Mouse (Mus musculus) hindbrain, embryonic 14.5 days (tissue): ENCODE data around the gene Cdk20. TPM values are rescaled to one million over a fixed set of nuclear protein-coding genes. Genes with fewer than 3 reads are reported as not detected.
"Not testable (repeated sequence)": the region's sequence is repeated elsewhere in the genome, so short reads cannot be mapped to it uniquely, and the experiment has no call there.

ENCODE experiments used
- ATAC-seq: fragments of 200-750 bp; cut with Nextera tagmentation; 2 replicates; pipeline ENCODE4 v1.8.0; 2017; ENCODE audit warnings: moderate number of reproducible peaks, mild to moderate bottlenecking, moderate TSS enrichment, moderate library complexity; ENCODE audit not compliant: low FRiP score
- DNase-seq: peaks from one replicate; pipeline ENCODE4 v3.0.0-alpha.2; 2015; ENCODE audit warnings: low spot score
- H3K27ac ChIP-seq: fragments of 300-500 bp; sonication (generic); 2 replicates; pipeline ENCODE4 v1.5.1; 2014; ENCODE audit warnings: mild to moderate bottlenecking, moderate library complexity
- H3K27me3 ChIP-seq: fragments of 300-500 bp; sonication (generic); 2 replicates; pipeline ENCODE4 v1.6.1; 2014; ENCODE audit warnings: mild to moderate bottlenecking, low read length, mixed read lengths; ENCODE audit not compliant: control insufficient read depth, insufficient read depth
- H3K36me3 ChIP-seq: fragments of 300-500 bp; sonication (generic); replicated peaks from 2 replicates; pipeline ENCODE4 v1.6.1; 2014; ENCODE audit not compliant: control insufficient read depth, insufficient read depth
- H3K4me1 ChIP-seq: fragments of 300-500 bp; sonication (generic); replicated peaks from 2 replicates; pipeline ENCODE4 v1.6.1; 2014; ENCODE audit warnings: antibody characterized with exemption, low read length, mixed read lengths; ENCODE audit not compliant: control insufficient read depth, insufficient read depth
- H3K4me2 ChIP-seq: fragments of 300-500 bp; sonication (generic); replicated peaks from 2 replicates; pipeline ENCODE4 v1.6.1; 2014; ENCODE audit warnings: mild to moderate bottlenecking, moderate library complexity
- H3K4me3 ChIP-seq: fragments of 300-500 bp; sonication (generic); replicated peaks from 2 replicates; pipeline ENCODE4 v1.5.1; 2014; ENCODE audit warnings: mild to moderate bottlenecking, low read length
- H3K9ac ChIP-seq: fragments of 300-500 bp; sonication (generic); 2 replicates; pipeline ENCODE4 v1.6.1; 2014
- H3K9me3 ChIP-seq: fragments of 300-500 bp; sonication (generic); 2 replicates; pipeline ENCODE4 v1.6.1; 2016; ENCODE audit warnings: low read length; ENCODE audit not compliant: control insufficient read depth
- WGBS: fragments of 180-500 bp; shearing (Covaris S2); extraction: QIAGEN DNeasy Blood & Tissue Kit; methylation state at CpG from one replicate; pipeline ENCODE4 v1.1.7; 2014; 5-methylcytosine and 5-hydroxymethylcytosine counted together
- polyA plus RNA-seq: library from polyadenylated mRNA; unstranded; fragments of >200 nt; fragmentation: Nextera tagmentation; extraction: Ambion mirVana; gene quantifications from 2 replicates; pipeline ENCODE4 v1.2.1, GENCODE M21; 2014

The Cdk20 gene
- polyA plus RNA-seq, 1 experiment from 2014 or later, result 22.5 TPM

- H3K27ac ChIP-seq, H3K4me2 ChIP-seq, H3K36me3 ChIP-seq, ATAC-seq, H3K4me1 ChIP-seq, DNase-seq, H3K9me3 ChIP-seq, H3K4me3 ChIP-seq, H3K27me3 ChIP-seq, H3K9ac ChIP-seq: not testable (repeated sequence)
- 93% methylated on average over 19 of the region's 19 CpGs for WGBS
These were observed 25.3 kb downstream of the Cdk20 start for GRCm38 (mm10) chr13:64457225-64457978.

GRCm38 (mm10) chr13:64458181-64458580 is 26.1 kb downstream of the Cdk20 start:
- no peak overlapping the region for H3K4me3 ChIP-seq
- no peak overlapping the region for H3K4me2 ChIP-seq
- H3K27ac ChIP-seq, result no peak overlapping the region
- ATAC-seq (no peak), DNase-seq (no peak)
- H3K36me3 ChIP-seq, result no peaks in the 10 kb centered on the region
- H3K9me3 ChIP-seq, result no peaks in the 10 kb centered on the region
- no peaks in the 10 kb centered on the region for H3K4me1 ChIP-seq
- H3K27me3 ChIP-seq, result no peaks in the 10 kb centered on the region
- H3K9ac ChIP-seq, result no peak overlapping the region
- 87% methylated on average over 14 of the region's 14 CpGs for WGBS

DNA sequence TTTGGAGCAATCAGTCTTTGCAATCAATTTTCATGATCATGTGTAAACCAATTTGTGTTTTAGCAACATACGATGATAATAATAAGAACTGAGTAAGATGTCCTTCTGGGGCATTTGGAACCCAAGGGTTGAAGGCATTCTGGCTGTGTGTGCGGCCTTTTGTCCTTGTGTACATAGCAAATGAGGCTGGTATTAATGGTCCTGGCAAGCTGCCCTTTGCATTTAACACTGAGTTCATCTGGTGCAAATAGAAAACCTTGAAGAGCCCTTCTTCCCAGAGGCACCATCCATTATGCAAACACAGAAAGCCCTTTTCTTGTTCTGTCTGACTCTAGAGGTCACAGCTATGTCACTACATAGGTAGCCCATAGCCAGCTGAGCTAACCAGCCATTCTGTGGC is 30.5 kb downstream of the Cdk20 start:
- Histone ChIP-seq H3K9ac (no peak overlapping the region), H3K27me3 (no peaks in the 10 kb centered on the region), H3K27ac (no peak overlapping the region), H3K4me2 (no peak overlapping the region), H3K4me3 (no peak overlapping the region), H3K9me3 (no peaks in the 10 kb centered on the region), H3K4me1 (no peaks in the 10 kb centered on the region), H3K36me3 (no peaks in the 10 kb centered on the region)
- no peak for ATAC-seq
- peak; percentile 29 for DNase-seq
- whole genome bisulfite sequencing, result 68% methylated on average over 2 of the region's 2 CpGs

DNA sequence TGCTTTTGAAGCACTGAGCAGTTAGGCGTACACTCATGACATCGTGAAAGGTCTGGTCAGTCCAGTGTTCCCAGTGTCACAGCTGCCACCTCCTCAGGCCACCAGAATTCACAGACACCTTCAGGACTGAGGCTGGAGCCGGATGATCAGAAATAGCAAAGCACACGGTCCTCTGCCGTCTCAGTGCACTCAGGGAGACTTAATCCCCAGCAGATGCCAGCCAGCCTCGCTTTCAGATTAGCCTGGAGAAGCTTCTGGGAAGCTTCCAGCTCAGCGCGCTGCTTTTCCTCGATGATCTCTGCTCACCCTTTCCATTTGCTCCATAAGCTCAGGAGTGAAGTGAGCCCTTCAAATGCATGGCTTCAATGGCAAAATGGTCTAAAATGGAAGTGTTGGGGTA is 33.1 kb downstream of the Cdk20 start:
- ATAC-seq (no peak), DNase-seq (no peak)
- H3K4me2 ChIP-seq, result no peak overlapping the region
- H3K9ac ChIP-seq, result no peak overlapping the region
- H3K4me1 ChIP-seq, result no peaks in the 10 kb centered on the region
- H3K27me3 ChIP-seq, result no peaks in the 10 kb centered on the region
- no peaks in the 10 kb centered on the region for H3K9me3 ChIP-seq
- no peak overlapping the region for H3K4me3 ChIP-seq
- 82% methylated on average over 9 of the region's 9 CpGs for WGBS
- no peak overlapping the region for H3K27ac ChIP-seq
- H3K36me3 ChIP-seq, result no peaks in the 10 kb centered on the region

- ATAC-seq (no peak), DNase-seq (no peak)
- no peak overlapping the region for H3K27ac ChIP-seq
- no peaks in the 10 kb centered on the region for H3K4me1 ChIP-seq
- 70% methylated on average over 6 of the region's 6 CpGs for WGBS
- H3K27me3 ChIP-seq, result no peaks in the 10 kb centered on the region
- H3K9ac ChIP-seq, result no peak overlapping the region
- no peaks in the 10 kb centered on the region for H3K36me3 ChIP-seq
- no peaks in the 10 kb centered on the region for H3K9me3 ChIP-seq
- no peak overlapping the region for H3K4me3 ChIP-seq
- no peak overlapping the region for H3K4me2 ChIP-seq
These were observed 35.8 kb downstream of the Cdk20 start for GRCm38 (mm10) chr13:64467886-64468285.

- Histone ChIP-seq H3K9ac (no peak overlapping the region), H3K36me3 (no peaks in the 10 kb centered on the region), H3K27me3 (no peaks in the 10 kb centered on the region), H3K4me2 (no peak overlapping the region), H3K9me3 (no peaks in the 10 kb centered on the region), H3K4me1 (no peaks in the 10 kb centered on the region), H3K4me3 (no peak overlapping the region), H3K27ac (no peak overlapping the region)
- no peak for DNase-seq
- 69% methylated on average over 4 of the region's 4 CpGs for WGBS
- ATAC-seq, result peak; percentile 48; the same call in 1 of the 2 replicates
These were observed 45.9 kb downstream of the Cdk20 start for GRCm38 (mm10) chr13:64477968-64478367.

GRCm38 (mm10) chr13:64479960-64480359 is 47.8 kb downstream of the Cdk20 start:
- Histone ChIP-seq H3K27ac (no peak overlapping the region), H3K4me2 (no peak overlapping the region), H3K27me3 (no peaks in the 10 kb centered on the region), H3K9me3 (no peaks in the 10 kb centered on the region), H3K4me1 (no peaks in the 10 kb centered on the region), H3K4me3 (no peak overlapping the region), H3K9ac (no peak overlapping the region), H3K36me3 (no peaks in the 10 kb centered on the region)
- no peak for DNase-seq
- no peak for ATAC-seq
- WGBS, result 67% methylated on average over 3 of the region's 3 CpGs

DNA sequence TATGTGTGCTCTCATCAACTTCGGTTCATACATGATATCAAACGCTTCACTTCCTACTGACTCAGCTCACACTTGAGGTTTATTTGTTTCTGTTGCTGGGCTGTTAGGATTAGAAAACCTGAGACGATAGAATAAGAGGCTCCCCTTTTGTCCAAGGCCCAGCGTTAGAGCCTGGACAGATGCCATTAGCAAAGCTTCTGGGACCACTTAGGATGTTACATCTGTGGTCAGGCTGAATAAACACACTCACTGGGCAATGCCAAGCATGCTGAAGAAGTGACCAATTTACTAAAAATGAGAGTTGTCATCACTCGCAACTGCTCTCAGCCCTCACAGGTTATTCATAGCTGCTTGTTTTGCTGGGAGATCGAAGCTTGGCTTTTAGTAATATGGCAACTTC is 57.8 kb downstream of the Cdk20 start:
- Histone ChIP-seq H3K4me3 (no peak overlapping the region), H3K36me3 (no peaks in the 10 kb centered on the region), H3K27ac (no peak overlapping the region), H3K27me3 (no peaks in the 10 kb centered on the region), H3K9ac (no peak overlapping the region), H3K4me1 (no peaks in the 10 kb centered on the region), H3K9me3 (no peaks in the 10 kb centered on the region), H3K4me2 (no peak overlapping the region)
- 81% methylated on average over 6 of the region's 6 CpGs for WGBS
- no peak for DNase-seq
- no peak for ATAC-seq
